Mouse (Mus musculus) kidney, embryonic 14.5 days (tissue): ENCODE measurements around the gene Kmt2a. TPM values are rescaled to one million over a fixed set of nuclear protein-coding genes. Genes with fewer than 3 reads are reported as not detected.
A peak's percentile ranks its signal among the peaks of the same experiment; 100 is the strongest.

ENCODE experiments used
- ATAC-seq: fragments of 200-750 bp; cut with Nextera tagmentation; 2 replicates; pipeline ENCODE4 v1.8.0; 2017; ENCODE audit warnings: moderate number of reproducible peaks, mild to moderate bottlenecking, moderate TSS enrichment, moderate library complexity; ENCODE audit not compliant: low FRiP score, low TSS enrichment
- H3K27ac ChIP-seq: fragments of 300-500 bp; sonication (generic); 2 replicates; pipeline ENCODE4 v1.5.1; 2014; ENCODE audit warnings: low read depth, mild to moderate bottlenecking, low read length, moderate library complexity, mixed read lengths
- H3K27me3 ChIP-seq: fragments of 300-500 bp; sonication (generic); 2 replicates; pipeline ENCODE4 v1.6.1; 2014; ENCODE audit warnings: mild to moderate bottlenecking, low read length; ENCODE audit not compliant: control insufficient read depth, insufficient read depth
- H3K36me3 ChIP-seq: fragments of 300-500 bp; sonication (generic); 2 replicates; pipeline ENCODE4 v1.6.1; 2014; ENCODE audit warnings: low read length, mixed read lengths; ENCODE audit not compliant: control insufficient read depth, insufficient read depth
- H3K4me1 ChIP-seq: fragments of 300-500 bp; sonication (generic); 2 replicates; pipeline ENCODE4 v1.6.1; 2014; ENCODE audit warnings: low read length, mixed read lengths; ENCODE audit not compliant: control insufficient read depth, insufficient read depth
- H3K4me2 ChIP-seq: fragments of 300-500 bp; sonication (generic); replicated peaks from 2 replicates; pipeline ENCODE4 v1.6.1; 2014; ENCODE audit warnings: low read depth, mild to moderate bottlenecking, low read length
- H3K4me3 ChIP-seq: fragments of 300-500 bp; sonication (generic); 2 replicates; pipeline ENCODE4 v1.5.1; 2014; ENCODE audit warnings: mild to moderate bottlenecking, low read length
- H3K9ac ChIP-seq: fragments of 300-500 bp; sonication (generic); 2 replicates; pipeline ENCODE4 v1.6.1; 2014; ENCODE audit warnings: low read depth, mild to moderate bottlenecking, low read length, moderate library complexity
- H3K9me3 ChIP-seq: fragments of 300-500 bp; sonication (generic); 2 replicates; pipeline ENCODE4 v1.6.1; 2016; ENCODE audit warnings: low read length; ENCODE audit not compliant: control insufficient read depth
- WGBS: fragments of 180-500 bp; shearing (Covaris S2); extraction: QIAGEN DNeasy Blood & Tissue Kit; methylation state at CpG from one replicate; pipeline ENCODE4 v1.1.7; 2014; 5-methylcytosine and 5-hydroxymethylcytosine counted together
- polyA plus RNA-seq: library from polyadenylated mRNA; unstranded; fragments of >200 nt; fragmentation: Nextera tagmentation; extraction: Ambion mirVana; gene quantifications from 2 replicates; pipeline ENCODE4 v1.2.1, GENCODE M21; 2014

Gene Kmt2a
- polyA plus RNA-seq, result 14.9 and 15.2 TPM in 2 replicates

DNA sequence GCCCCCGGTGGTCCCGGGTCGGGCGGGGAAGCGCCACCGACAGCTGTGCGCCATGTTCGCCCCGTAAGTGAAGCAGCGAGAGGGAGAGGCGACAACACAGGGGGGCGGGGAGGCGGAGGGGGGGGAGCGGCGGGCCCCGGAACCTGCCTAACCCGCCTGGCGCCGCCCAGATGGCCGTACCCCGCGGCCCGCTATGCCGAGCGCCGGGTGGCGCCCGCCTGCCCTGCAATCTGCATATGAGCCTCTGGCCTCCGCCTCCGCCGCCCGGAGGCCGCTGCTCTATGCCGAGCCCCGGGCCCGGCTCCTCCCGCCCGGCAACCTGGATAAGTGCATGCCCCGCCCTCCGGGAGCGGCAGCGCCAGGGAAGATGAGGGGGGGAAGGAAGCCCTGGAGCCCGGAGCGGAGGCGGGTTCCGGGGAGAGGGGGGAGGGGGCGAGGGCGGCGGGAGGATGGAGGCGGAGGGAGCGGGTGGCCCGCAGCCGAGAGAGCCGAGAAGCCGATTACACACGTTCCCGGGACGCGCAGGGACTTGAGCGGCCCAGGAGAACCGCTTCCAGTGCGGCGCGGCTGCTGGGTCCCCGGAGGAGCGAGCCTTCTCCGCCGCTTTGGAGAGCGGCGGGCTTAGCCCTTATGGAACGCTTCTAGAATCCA is at the start of gene Kmt2a:
TSS of gene Kmt2a (minus strand) at position 76 of the 651 bp plus-strand sequence.
- Histone ChIP-seq H3K36me3 (no peaks in the 10 kb centered on the region; the same call in 1 of the 2 replicates), H3K27me3 (no peaks in the 10 kb centered on the region), H3K4me1 (peaks cover 30% of the 10 kb centered on the region), H3K27ac (peak within 1 kb of the TSS; percentile 96), H3K4me3 (peak within 1 kb of the TSS; percentile 77), H3K9me3 (no peaks in the 10 kb centered on the region), H3K4me2 (peak within 1 kb of the TSS; percentile 90), H3K9ac (peak within 1 kb of the TSS; percentile 97)
- ATAC-seq, result peak; percentile 85
- WGBS, result under 1% methylated on average over 27 of the region's 71 CpGs

DNA sequence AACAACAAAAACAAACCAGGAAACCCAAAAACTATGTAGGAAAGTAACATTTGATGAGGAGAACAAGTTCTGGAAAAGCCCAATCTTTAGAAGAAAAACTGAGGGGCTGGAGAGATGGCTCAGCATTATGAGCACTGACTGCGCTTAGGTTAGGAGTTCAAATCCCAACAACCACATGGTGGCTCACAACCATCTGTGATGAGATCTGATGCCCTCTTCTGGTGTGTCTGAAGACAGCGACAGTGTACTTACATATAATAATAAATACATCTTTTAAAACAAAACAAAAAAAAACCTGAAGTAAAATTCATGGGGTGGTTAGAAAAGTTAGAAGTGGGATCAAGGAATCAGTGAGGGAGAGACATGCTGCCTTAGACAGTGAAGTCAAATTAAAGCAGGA is 40.4 kb upstream of the Kmt2a start:
- no peaks in the 10 kb centered on the region for H3K9me3 ChIP-seq
- 0 out of 2 replicates have a peak, but pooled peaks cover 3% of the 10 kb centered on the region for H3K4me1 ChIP-seq
- no peak for ATAC-seq
- H3K4me2 ChIP-seq, result peak overlapping the region; percentile 53
- no peaks in the 10 kb centered on the region for H3K27me3 ChIP-seq
- peak overlapping the region; percentile 98 for H3K4me3 ChIP-seq
- H3K9ac ChIP-seq, result peak overlapping the region; percentile 92
- H3K36me3 ChIP-seq, result no peaks in the 10 kb centered on the region; the same call in 1 of the 2 replicates
- 72% methylated on average over 2 of the region's 2 CpGs for WGBS
- H3K27ac ChIP-seq, result peak overlapping the region; percentile 59; the same call in 1 of the 2 replicates

- Histone ChIP-seq H3K36me3 (no peaks in the 10 kb centered on the region; the same call in 1 of the 2 replicates), H3K27me3 (no peaks in the 10 kb centered on the region), H3K27ac (peak overlapping the region; percentile 59), H3K4me1 (0 out of 2 replicates have a peak, but pooled peaks cover 3% of the 10 kb centered on the region), H3K4me2 (peak overlapping the region; percentile 53), H3K4me3 (peak overlapping the region; percentile 98), H3K9ac (peak overlapping the region; percentile 92), H3K9me3 (no peaks in the 10 kb centered on the region)
- peak; percentile 87 for ATAC-seq
- WGBS, result 2% methylated on average over 8 of the region's 8 CpGs
These were observed 40.0 kb upstream of the Kmt2a start for GRCm38 (mm10) chr9:44921123-44921468.

DNA sequence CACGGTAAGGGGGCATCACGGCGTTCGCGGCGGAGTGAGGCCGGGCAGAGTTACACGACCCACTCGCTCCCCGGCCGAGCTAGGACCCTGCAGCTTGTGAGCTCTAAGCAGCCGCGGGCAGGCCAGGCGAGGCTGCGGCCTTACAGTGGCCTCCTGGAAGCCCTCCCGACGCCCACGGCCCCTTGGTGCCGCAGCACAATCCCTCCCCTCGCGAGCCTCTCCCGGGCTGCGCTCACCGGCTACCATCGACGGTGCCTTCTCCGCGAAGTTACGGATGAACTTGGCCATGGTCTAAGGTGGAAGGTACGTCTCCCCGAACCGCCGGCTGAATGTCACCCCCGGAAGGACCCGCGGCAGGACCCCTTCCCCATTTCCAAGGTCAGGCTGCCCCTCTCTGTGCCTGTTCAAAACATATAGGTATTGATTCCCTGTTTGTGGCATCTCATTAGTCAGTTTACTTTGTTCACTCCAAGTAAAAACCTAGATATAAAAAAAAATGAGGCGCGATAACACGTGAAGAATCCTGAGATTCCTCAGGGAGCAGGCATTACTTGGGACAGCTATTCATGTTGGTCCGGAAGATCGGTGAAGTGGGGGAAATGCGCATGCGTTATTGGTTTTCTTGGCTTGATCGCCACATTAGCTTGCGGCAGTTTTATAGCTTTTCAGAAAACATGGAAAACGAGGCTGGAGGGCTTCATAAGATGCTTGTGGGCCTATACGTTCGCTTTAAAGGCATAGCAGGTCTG is 39.5 kb upstream of the Kmt2a start, which contains the start of gene Atp5l:
TSS of gene Atp5l (minus strand) at position 369 of the 749 bp plus-strand sequence.
- Histone ChIP-seq H3K4me1 (peaks cover 5% of the 10 kb centered on the region), H3K4me3 (peak within 1 kb of the TSS; percentile 98), H3K9me3 (no peaks in the 10 kb centered on the region), H3K27ac (peak within 1 kb of the TSS; percentile 59), H3K36me3 (no peaks in the 10 kb centered on the region; the same call in 1 of the 2 replicates), H3K4me2 (peak within 1 kb of the TSS; percentile 53), H3K9ac (peak within 1 kb of the TSS; percentile 92), H3K27me3 (no peaks in the 10 kb centered on the region)
- peak; percentile 90 for ATAC-seq
- WGBS, result under 1% methylated on average over 48 of the region's 48 CpGs

- 33% methylated on average over 2 of the region's 2 CpGs for WGBS
- peaks cover 15% of the 10 kb centered on the region for H3K4me1 ChIP-seq
These were observed 38.5 kb upstream of the Kmt2a start for GRCm38 (mm10) chr9:44919606-44920005.

GRCm38 (mm10) chr9:44916196-44916595 is 35.1 kb upstream of the Kmt2a start:
- 72% methylated on average over 1 of the region's 1 CpGs for WGBS
- Histone ChIP-seq H3K27ac (no peak overlapping the region), H3K27me3 (no peaks in the 10 kb centered on the region), H3K4me3 (no peak overlapping the region), H3K9me3 (no peaks in the 10 kb centered on the region), H3K4me1 (peaks cover 16% of the 10 kb centered on the region), H3K9ac (no peak overlapping the region), H3K36me3 (peaks cover 17% of the 10 kb centered on the region), H3K4me2 (no peak overlapping the region)
- ATAC-seq, result no peak

More at GRCm38 (mm10) chr9:44919606-44920005, 38.5 kb upstream of the Kmt2a start:
- Histone ChIP-seq H3K9ac (peak overlapping the region; percentile 92), H3K9me3 (no peaks in the 10 kb centered on the region), H3K4me2 (peak overlapping the region; percentile 53), H3K4me3 (peak overlapping the region; percentile 98), H3K36me3 (no peaks in the 10 kb centered on the region), H3K27ac (no peak overlapping the region), H3K27me3 (no peaks in the 10 kb centered on the region)
- no peak for ATAC-seq

DNA sequence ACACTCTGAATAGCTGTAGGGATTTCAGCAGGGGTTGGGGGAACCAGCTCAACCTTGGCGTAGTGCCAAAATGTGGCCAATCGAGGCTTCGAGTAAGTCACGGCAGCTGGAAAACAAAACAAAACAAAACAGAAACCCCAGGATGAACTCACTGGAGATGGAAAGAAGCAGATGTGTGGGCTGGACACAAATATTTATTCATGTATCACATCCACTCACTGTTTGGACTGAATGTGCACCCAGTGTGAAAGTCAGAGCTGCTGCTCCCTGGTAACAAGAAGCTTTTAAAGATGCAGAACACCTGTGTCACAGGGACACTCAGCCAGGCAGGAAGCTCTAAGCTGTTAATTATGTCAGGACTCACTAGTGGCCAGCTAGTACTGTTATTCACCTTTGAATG is 33.6 kb upstream of the Kmt2a start:
- H3K27ac ChIP-seq, result 0 out of 2 replicates have a peak overlapping the region, but pooled peaks have one; percentile 26
- ATAC-seq, result no peak
- H3K4me2 ChIP-seq, result no peak overlapping the region
- H3K4me3 ChIP-seq, result no peak overlapping the region
- WGBS, result 26% methylated on average over 4 of the region's 4 CpGs
- no peaks in the 10 kb centered on the region for H3K27me3 ChIP-seq
- H3K36me3 ChIP-seq, result peaks cover 24% of the 10 kb centered on the region
- peaks cover 16% of the 10 kb centered on the region for H3K4me1 ChIP-seq
- H3K9ac ChIP-seq, result no peak overlapping the region
- no peaks in the 10 kb centered on the region for H3K9me3 ChIP-seq

DNA sequence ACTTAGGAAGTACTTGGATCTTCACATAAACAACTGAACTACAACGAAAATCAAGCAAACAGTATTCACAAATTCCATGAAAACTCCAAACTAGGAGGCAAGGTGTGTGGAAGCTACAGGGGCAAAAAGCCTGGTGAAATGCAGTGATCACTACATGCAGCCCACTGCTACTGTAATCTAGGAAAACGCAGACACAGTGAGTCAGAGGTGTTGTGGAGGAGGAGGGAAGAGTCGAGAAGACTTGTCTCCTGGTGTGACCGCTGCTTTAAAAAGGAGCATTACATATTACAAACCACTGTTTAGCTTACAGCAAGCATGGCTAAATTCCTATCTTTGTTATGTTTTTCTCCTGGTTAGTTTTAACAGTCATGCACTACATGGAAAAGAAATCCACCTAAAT is 30.3 kb upstream of the Kmt2a start:
- WGBS, result 91% methylated on average over 4 of the region's 4 CpGs
- H3K36me3 ChIP-seq, result peaks cover 24% of the 10 kb centered on the region
- H3K27ac ChIP-seq, result no peak overlapping the region
- no peak for ATAC-seq
- no peaks in the 10 kb centered on the region for H3K27me3 ChIP-seq
- H3K9me3 ChIP-seq, result no peaks in the 10 kb centered on the region
- H3K4me1 ChIP-seq, result peaks cover 13% of the 10 kb centered on the region
- H3K4me2 ChIP-seq, result no peak overlapping the region
- no peak overlapping the region for H3K4me3 ChIP-seq
- no peak overlapping the region for H3K9ac ChIP-seq

DNA sequence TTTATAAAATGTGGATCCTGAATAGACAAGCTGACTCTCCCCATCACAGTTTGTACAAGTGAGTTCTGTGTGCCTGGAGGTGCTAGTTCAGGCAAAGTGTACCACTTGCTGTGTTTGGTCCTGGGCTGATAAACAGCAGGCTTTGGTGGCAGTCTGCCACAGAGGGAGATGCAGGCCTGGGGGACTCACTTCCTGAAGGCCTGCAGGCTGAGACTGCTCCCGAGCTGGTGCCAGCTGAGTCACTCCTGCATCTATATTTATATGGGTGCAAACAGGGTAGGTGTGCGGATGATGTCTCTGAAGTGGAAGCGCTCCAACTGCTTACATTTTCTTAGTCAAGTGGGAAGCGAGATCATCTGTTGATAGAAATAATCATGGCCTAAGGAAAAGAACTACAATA is 24.5 kb upstream of the Kmt2a start:
- 83% methylated on average over 4 of the region's 4 CpGs for WGBS
- H3K27me3 ChIP-seq, result no peaks in the 10 kb centered on the region

More for the DNA sequence above, 24.5 kb upstream of the Kmt2a start:
- no peak overlapping the region for H3K4me2 ChIP-seq
- H3K27ac ChIP-seq, result no peak overlapping the region
- no peaks in the 10 kb centered on the region for H3K4me1 ChIP-seq
- no peak for ATAC-seq
- H3K9me3 ChIP-seq, result no peaks in the 10 kb centered on the region
- no peak overlapping the region for H3K9ac ChIP-seq
- H3K4me3 ChIP-seq, result no peak overlapping the region
- peaks cover 4% of the 10 kb centered on the region; the same call in 1 of the 2 replicates for H3K36me3 ChIP-seq
